Mouse (Mus musculus) intestine, postnatal 0 days (tissue): ENCODE measurements around the gene Tiam1. TPM values are rescaled to one million over a fixed set of nuclear protein-coding genes. Genes with fewer than 3 reads are reported as not detected.

Experiments used
- ATAC-seq: fragments of 200-750 bp; cut with Nextera tagmentation; 2 replicates; pipeline ENCODE4 v1.8.0; 2017; ENCODE audit warnings: mild to moderate bottlenecking, moderate TSS enrichment, moderate library complexity
- H3K27ac ChIP-seq: fragments of 300-500 bp; sonication (generic); 2 replicates; pipeline ENCODE4 v1.5.1; 2014; ENCODE audit warnings: mild to moderate bottlenecking, low read depth, low read length, moderate library complexity
- H3K27me3 ChIP-seq: fragments of 300-500 bp; sonication (generic); replicated peaks from 2 replicates; pipeline ENCODE4 v1.6.1; 2014; ENCODE audit warnings: low read length, mixed read lengths; ENCODE audit not compliant: control insufficient read depth, insufficient read depth
- H3K36me3 ChIP-seq: fragments of 300-500 bp; sonication (generic); 2 replicates; pipeline ENCODE4 v1.6.1; 2014; ENCODE audit warnings: mild to moderate bottlenecking, moderate library complexity; ENCODE audit not compliant: control insufficient read depth, insufficient read depth
- H3K4me1 ChIP-seq: fragments of 300-500 bp; sonication (generic); replicated peaks from 2 replicates; pipeline ENCODE4 v1.6.1; 2014; ENCODE audit warnings: antibody characterized with exemption, low read length, mixed read lengths; ENCODE audit not compliant: control insufficient read depth, insufficient read depth
- H3K4me2 ChIP-seq: fragments of 300-500 bp; sonication (generic); replicated peaks from 2 replicates; pipeline ENCODE4 v1.6.1; 2014; ENCODE audit warnings: low read depth, mild to moderate bottlenecking, moderate library complexity
- H3K4me3 ChIP-seq: fragments of 300-500 bp; sonication (generic); 2 replicates; pipeline ENCODE4 v1.5.1; 2014; ENCODE audit warnings: low read depth, low read length
- H3K9ac ChIP-seq: fragments of 300-500 bp; sonication (generic); 2 replicates; pipeline ENCODE4 v1.6.1; 2014; ENCODE audit warnings: mild to moderate bottlenecking, low read depth, low read length
- H3K9me3 ChIP-seq: fragments of 300-500 bp; sonication (generic); 2 replicates; pipeline ENCODE4 v1.6.1; 2016; ENCODE audit warnings: mixed run types; ENCODE audit not compliant: control insufficient read depth
- CTCF ChIP-seq: sonication (generic); IDR thresholded peaks from 2 replicates; pipeline ENCODE4 v1.5.1; 2016; ENCODE audit warnings: low read depth, mild to moderate bottlenecking, control low read depth, antibody characterized with exemption, moderate library complexity
- WGBS: fragments of 180-500 bp; shearing (Covaris S2); extraction: QIAGEN DNeasy Blood & Tissue Kit; methylation state at CpG from one replicate; pipeline ENCODE4 v1.1.7; 2014; 5-methylcytosine and 5-hydroxymethylcytosine counted together
- polyA plus RNA-seq: library from polyadenylated mRNA; unstranded; fragments of >200 nt; fragmentation: Nextera tagmentation; extraction: Ambion mirVana; gene quantifications from 2 replicates; pipeline ENCODE4 v1.2.1, GENCODE M21; 2015

The Tiam1 gene
- polyA plus RNA-seq, 1 experiment from 2014 or later, result 3.3 TPM

GRCm38 (mm10) chr16:89810398-89810797 is 333.2 kb downstream of the Tiam1 start:
- H3K4me2 ChIP-seq, result no peak overlapping the region
- no peak overlapping the region for H3K27ac ChIP-seq
- no peaks in the 10 kb centered on the region for H3K4me1 ChIP-seq
- H3K9me3 ChIP-seq, result no peaks in the 10 kb centered on the region
- no peaks in the 10 kb centered on the region for H3K27me3 ChIP-seq
- WGBS, result 88% methylated on average over 6 of the region's 6 CpGs
- 0 out of 2 replicates have a peak, but pooled peaks cover 9% of the 10 kb centered on the region for H3K36me3 ChIP-seq
- no peak overlapping the region for H3K9ac ChIP-seq
- TF ChIP-seq CTCF, result no peak
- ATAC-seq, result no peak
- H3K4me3 ChIP-seq, result no peak overlapping the region

DNA sequence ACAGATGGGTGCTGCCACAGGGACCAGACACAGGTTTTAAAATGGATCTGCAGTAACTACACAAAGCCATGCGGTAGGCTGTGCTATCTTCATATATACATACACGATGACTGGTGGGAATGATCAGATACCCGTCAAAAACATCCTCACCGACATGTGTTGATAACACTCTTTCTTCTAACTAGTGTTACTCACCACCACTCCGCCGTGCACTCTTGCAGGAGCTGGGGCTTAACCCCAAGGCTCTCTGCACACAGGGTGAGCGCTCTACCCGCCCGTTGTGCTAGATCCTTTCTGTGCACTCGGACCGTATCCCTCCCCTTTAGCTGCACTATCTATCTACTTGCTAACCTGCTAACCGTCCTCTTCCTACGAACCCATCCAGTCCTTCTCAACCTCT is 335.4 kb downstream of the Tiam1 start:
- no peak overlapping the region for H3K27ac ChIP-seq
- no peaks in the 10 kb centered on the region for H3K27me3 ChIP-seq
- no peaks in the 10 kb centered on the region for H3K4me1 ChIP-seq
- 69% methylated on average over 13 of the region's 13 CpGs for WGBS
- H3K9ac ChIP-seq, result no peak overlapping the region
- no peak for TF ChIP-seq CTCF
- no peaks in the 10 kb centered on the region for H3K9me3 ChIP-seq
- no peak for ATAC-seq
- peaks cover 13% of the 10 kb centered on the region; the same call in 1 of the 2 replicates for H3K36me3 ChIP-seq
- no peak overlapping the region for H3K4me2 ChIP-seq
- H3K4me3 ChIP-seq, result no peak overlapping the region

DNA sequence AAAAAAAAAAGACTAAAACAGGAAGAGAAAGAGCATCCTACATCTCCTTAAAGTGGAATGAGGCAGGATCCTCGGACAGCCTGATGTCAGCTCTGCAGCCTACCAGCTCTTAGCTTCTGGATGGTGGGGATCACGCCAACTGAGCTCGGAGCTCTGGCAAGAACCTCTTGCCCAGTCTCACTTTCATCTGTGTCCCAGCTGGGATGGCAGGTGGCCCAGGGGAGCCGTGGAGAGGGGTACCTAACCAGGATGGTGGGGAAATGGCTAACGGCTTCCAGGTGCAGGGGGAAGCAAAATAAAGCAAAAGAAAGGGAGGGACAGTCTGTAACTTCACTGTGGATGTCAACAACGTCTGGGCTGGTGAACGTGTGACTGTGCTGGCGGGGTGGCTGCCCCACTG is 337.6 kb downstream of the Tiam1 start:
- no peak for TF ChIP-seq CTCF
- Histone ChIP-seq H3K4me3 (no peak overlapping the region), H3K4me2 (no peak overlapping the region), H3K27me3 (no peaks in the 10 kb centered on the region), H3K9me3 (no peaks in the 10 kb centered on the region), H3K9ac (no peak overlapping the region), H3K36me3 (peaks cover 5% of the 10 kb centered on the region; the same call in 1 of the 2 replicates), H3K27ac (no peak overlapping the region), H3K4me1 (no peaks in the 10 kb centered on the region)
- no peak for ATAC-seq
- 74% methylated on average over 7 of the region's 8 CpGs for WGBS

- no peak overlapping the region for H3K4me3 ChIP-seq
- H3K4me1 ChIP-seq, result no peaks in the 10 kb centered on the region
- H3K36me3 ChIP-seq, result peaks cover 4% of the 10 kb centered on the region; the same call in 1 of the 2 replicates
- H3K9me3 ChIP-seq, result no peaks in the 10 kb centered on the region
- H3K27me3 ChIP-seq, result no peaks in the 10 kb centered on the region
- H3K27ac ChIP-seq, result no peak overlapping the region
- TF ChIP-seq CTCF, result no peak
- no peak overlapping the region for H3K4me2 ChIP-seq
- 96% methylated on average over 12 of the region's 12 CpGs for WGBS
- no peak for ATAC-seq
- no peak overlapping the region for H3K9ac ChIP-seq
Observed at GRCm38 (mm10) chr16:89805210-89805609, 338.4 kb downstream of the Tiam1 start.

GRCm38 (mm10) chr16:89801493-89801892 is 342.1 kb downstream of the Tiam1 start:
- Histone ChIP-seq H3K9me3 (no peaks in the 10 kb centered on the region), H3K4me3 (no peak overlapping the region), H3K4me2 (no peak overlapping the region), H3K27ac (no peak overlapping the region), H3K27me3 (no peaks in the 10 kb centered on the region), H3K9ac (no peak overlapping the region), H3K36me3 (peaks cover 4% of the 10 kb centered on the region; the same call in 1 of the 2 replicates), H3K4me1 (no peaks in the 10 kb centered on the region)
- ATAC-seq, result no peak
- 84% methylated on average over 5 of the region's 5 CpGs for WGBS
- no peak for TF ChIP-seq CTCF

GRCm38 (mm10) chr16:89799772-89800171 is 343.8 kb downstream of the Tiam1 start:
- Histone ChIP-seq H3K9ac (no peak overlapping the region), H3K36me3 (peaks cover 3% of the 10 kb centered on the region; the same call in 1 of the 2 replicates), H3K9me3 (no peaks in the 10 kb centered on the region), H3K27me3 (no peaks in the 10 kb centered on the region), H3K4me2 (no peak overlapping the region), H3K27ac (no peak overlapping the region), H3K4me1 (no peaks in the 10 kb centered on the region), H3K4me3 (no peak overlapping the region)
- TF ChIP-seq CTCF, result no peak; the same call in 1 of the 2 replicates
- no peak for ATAC-seq
- WGBS, result 76% methylated on average over 12 of the region's 12 CpGs

DNA sequence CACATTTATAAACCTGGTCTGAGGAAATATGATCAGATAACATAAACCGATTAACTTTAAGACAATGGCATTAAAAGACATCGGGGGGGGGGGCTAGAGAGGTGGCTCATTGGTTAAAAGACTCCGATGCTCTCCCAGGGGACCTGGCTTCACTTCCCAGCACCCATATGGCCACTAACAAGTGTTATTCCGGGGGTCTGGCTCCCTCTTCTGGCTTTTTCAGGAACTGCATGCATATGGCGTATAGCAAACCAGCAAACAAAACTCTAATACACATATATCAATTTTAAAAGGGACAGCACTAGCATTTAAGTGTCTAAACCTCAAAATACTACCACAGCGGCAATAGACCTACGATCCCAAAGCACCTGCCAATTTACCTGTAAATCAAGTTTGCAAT is 347.0 kb downstream of the Tiam1 start:
- Histone ChIP-seq H3K4me3 (no peak overlapping the region), H3K9me3 (no peaks in the 10 kb centered on the region), H3K27ac (no peak overlapping the region), H3K4me1 (no peaks in the 10 kb centered on the region), H3K27me3 (no peaks in the 10 kb centered on the region), H3K36me3 (no peaks in the 10 kb centered on the region), H3K9ac (no peak overlapping the region), H3K4me2 (no peak overlapping the region)
- 91% methylated on average over 7 of the region's 7 CpGs for WGBS
- ATAC-seq, result no peak
- TF ChIP-seq CTCF, result peak; percentile 55
